Mouse (Mus musculus) intestine, postnatal 0 days (tissue): ENCODE results near the gene Hint1. TPM values are rescaled to one million over a fixed set of nuclear protein-coding genes. Genes with fewer than 3 reads are reported as not detected.

Experiments used
- ATAC-seq: fragments of 200-750 bp; cut with Nextera tagmentation; 2 replicates; pipeline ENCODE4 v1.8.0; 2017; ENCODE audit warnings: mild to moderate bottlenecking, moderate TSS enrichment, moderate library complexity
- H3K27ac ChIP-seq: fragments of 300-500 bp; sonication (generic); 2 replicates; pipeline ENCODE4 v1.5.1; 2014; ENCODE audit warnings: mild to moderate bottlenecking, low read depth, low read length, moderate library complexity
- H3K27me3 ChIP-seq: fragments of 300-500 bp; sonication (generic); replicated peaks from 2 replicates; pipeline ENCODE4 v1.6.1; 2014; ENCODE audit warnings: low read length, mixed read lengths; ENCODE audit not compliant: control insufficient read depth, insufficient read depth
- H3K36me3 ChIP-seq: fragments of 300-500 bp; sonication (generic); 2 replicates; pipeline ENCODE4 v1.6.1; 2014; ENCODE audit warnings: mild to moderate bottlenecking, moderate library complexity; ENCODE audit not compliant: control insufficient read depth, insufficient read depth
- H3K4me1 ChIP-seq: fragments of 300-500 bp; sonication (generic); replicated peaks from 2 replicates; pipeline ENCODE4 v1.6.1; 2014; ENCODE audit warnings: antibody characterized with exemption, low read length, mixed read lengths; ENCODE audit not compliant: control insufficient read depth, insufficient read depth
- H3K4me2 ChIP-seq: fragments of 300-500 bp; sonication (generic); replicated peaks from 2 replicates; pipeline ENCODE4 v1.6.1; 2014; ENCODE audit warnings: low read depth, mild to moderate bottlenecking, moderate library complexity
- H3K4me3 ChIP-seq: fragments of 300-500 bp; sonication (generic); 2 replicates; pipeline ENCODE4 v1.5.1; 2014; ENCODE audit warnings: low read depth, low read length
- H3K9ac ChIP-seq: fragments of 300-500 bp; sonication (generic); 2 replicates; pipeline ENCODE4 v1.6.1; 2014; ENCODE audit warnings: mild to moderate bottlenecking, low read depth, low read length
- H3K9me3 ChIP-seq: fragments of 300-500 bp; sonication (generic); 2 replicates; pipeline ENCODE4 v1.6.1; 2016; ENCODE audit warnings: mixed run types; ENCODE audit not compliant: control insufficient read depth
- CTCF ChIP-seq: sonication (generic); IDR thresholded peaks from 2 replicates; pipeline ENCODE4 v1.5.1; 2016; ENCODE audit warnings: low read depth, mild to moderate bottlenecking, control low read depth, antibody characterized with exemption, moderate library complexity
- WGBS: fragments of 180-500 bp; shearing (Covaris S2); extraction: QIAGEN DNeasy Blood & Tissue Kit; methylation state at CpG from one replicate; pipeline ENCODE4 v1.1.7; 2014; 5-methylcytosine and 5-hydroxymethylcytosine counted together
- polyA plus RNA-seq: library from polyadenylated mRNA; unstranded; fragments of >200 nt; fragmentation: Nextera tagmentation; extraction: Ambion mirVana; gene quantifications from 2 replicates; pipeline ENCODE4 v1.2.1, GENCODE M21; 2015

Gene Hint1
- polyA plus RNA-seq, 1 experiment from 2014 or later, result 1,016 TPM

DNA sequence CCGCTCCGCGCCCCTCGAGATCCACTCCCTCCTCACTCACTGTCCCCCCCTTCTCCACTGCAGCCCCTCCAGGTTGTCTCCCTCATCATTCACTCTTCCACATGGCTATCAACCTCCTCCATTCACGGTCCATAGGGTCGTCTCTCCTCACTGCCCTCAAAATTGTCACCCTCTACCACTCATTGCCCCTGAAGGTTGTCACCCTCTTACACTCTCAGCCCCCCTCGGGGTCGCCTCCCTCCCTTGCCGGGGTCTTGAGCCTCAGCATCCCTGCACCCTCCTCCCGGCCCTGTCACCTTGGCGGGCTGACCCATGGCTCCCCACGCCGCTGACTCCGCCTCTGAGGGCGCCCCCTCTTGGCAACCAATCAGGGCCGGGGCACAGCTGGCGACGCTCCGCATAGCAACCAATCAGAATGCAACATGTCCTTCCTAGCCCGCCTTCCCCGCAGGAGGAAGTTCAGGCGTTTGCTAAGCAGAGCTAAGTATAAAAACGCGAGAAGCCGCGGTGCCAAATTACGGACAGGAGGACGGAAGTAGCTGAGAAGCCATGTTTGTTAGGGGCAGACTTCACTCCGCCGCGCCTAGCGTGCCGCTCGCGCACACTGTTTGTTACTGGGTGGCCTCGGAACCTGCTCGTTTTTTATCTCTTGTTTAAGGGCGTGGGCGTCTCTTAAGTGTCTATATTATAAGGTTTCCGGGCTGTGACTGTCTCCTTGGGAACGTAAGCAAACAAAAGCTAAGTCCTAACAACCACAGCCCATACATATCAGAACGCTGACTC lies 5.7 kb upstream of the Hint1 start, which contains the start of gene Lyrm7:
Lyrm7 (minus strand) TSS at position 661 of the 783 bp plus-strand sequence.
- under 1% methylated on average over 42 of the region's 42 CpGs for WGBS
- Histone ChIP-seq H3K4me2 (peak within 1 kb of the TSS; percentile 93), H3K36me3 (no peaks in the 10 kb centered on the region), H3K27ac (peak within 1 kb of the TSS; percentile 55), H3K4me1 (0 out of 2 replicates have a peak, but pooled peaks cover 5% of the 10 kb centered on the region), H3K9ac (peak within 1 kb of the TSS; percentile 56), H3K9me3 (no peaks in the 10 kb centered on the region), H3K27me3 (no peaks in the 10 kb centered on the region), H3K4me3 (peak within 1 kb of the TSS; percentile 56)
- peak; percentile 52 for TF ChIP-seq CTCF
- ATAC-seq, result peak; percentile 98

DNA sequence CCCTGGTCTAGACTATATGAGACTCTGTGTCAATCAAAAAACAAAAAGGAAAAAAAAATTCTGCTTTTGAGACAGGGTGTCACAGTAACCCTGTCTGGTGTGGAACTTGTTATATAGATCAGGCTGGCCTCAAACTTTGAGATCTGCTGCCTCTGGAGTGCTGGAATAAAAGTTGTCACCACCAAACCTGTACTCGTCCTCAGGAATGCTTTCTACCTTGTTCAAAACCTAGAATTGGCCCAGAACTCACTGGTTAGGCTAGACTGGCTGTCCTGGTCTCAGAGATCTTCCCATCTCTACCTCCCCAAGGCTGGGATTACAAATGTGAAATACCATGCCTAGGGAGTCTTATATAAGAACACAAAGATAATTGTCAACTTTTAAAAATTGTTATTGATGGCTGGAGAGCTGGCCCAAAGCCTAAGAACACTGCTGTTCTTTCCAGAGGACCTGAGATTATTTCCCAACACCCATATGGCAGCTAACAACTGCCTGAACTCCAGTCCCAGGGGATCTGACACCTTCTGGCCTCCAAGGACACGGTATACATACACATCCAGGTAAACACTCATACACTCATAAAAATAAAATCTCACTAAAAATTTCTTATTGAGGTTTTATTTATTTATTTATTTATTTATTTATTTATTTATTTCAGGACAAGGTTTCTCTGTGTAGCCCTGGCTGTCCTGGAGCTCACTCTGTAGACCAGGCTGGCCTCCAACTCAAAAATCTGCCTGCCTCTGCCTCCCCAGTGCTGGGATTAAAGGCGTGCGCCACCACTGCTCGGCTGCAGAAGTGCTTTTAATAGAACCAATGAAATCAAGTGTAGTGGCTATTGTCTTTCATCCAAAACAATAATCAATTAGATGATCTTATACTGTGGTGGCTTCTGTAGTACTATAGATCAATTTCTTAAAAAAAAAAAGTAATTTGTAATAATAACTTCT lies 4.4 kb upstream of the Hint1 start:
- 0 out of 2 replicates have a peak overlapping the region, but pooled peaks have one; percentile 30 for H3K27ac ChIP-seq
- WGBS, result 89% methylated on average over 5 of the region's 5 CpGs

DNA sequence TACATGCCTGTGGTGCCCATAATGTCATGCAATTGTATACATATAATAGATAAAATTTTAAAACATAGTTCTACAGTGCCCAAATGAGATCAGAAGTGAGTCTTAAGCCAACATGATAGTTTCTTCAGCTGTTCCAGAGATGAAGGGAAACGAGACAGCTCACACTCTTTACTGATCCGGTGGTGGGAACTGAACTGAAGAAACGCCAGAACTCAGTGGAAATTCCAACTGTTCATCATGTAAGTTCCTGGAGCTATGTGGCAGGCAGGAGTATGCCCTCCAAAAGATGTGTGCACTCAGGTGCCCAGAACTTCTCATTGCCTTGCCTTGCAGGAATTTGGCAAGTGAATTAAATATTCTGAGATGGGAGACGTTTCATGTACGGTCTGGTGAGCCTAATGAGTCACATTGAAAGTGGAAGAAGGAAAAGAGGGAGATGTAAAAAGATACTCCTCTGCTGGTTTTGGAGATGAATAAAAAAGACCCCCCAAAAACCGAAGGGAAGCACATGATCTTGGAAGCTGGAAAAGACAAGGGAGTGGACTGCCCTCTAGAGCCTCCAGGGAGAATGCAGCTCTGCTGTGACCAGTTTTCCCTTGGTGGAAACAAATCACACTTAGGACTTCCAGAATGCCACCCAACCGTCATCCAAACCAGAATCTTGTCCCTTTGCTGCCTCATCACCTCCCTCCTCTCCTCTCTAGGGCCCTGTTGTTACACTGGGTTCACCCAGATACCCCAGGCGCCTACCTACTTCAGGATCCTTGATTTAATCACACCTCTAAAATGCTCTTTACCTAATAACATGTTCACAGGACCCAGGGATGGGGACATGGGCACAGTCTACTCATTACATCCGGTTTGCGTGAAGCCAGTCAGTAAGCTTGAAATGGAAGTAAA lies 3.3 kb upstream of the Hint1 start:
- Histone ChIP-seq H3K4me3 (no peak overlapping the region), H3K27ac (no peak overlapping the region), H3K27me3 (no peaks in the 10 kb centered on the region), H3K4me1 (0 out of 2 replicates have a peak, but pooled peaks cover 5% of the 10 kb centered on the region), H3K36me3 (no peaks in the 10 kb centered on the region), H3K4me2 (no peak overlapping the region; the same call in 1 of the 2 replicates), H3K9ac (no peak overlapping the region), H3K9me3 (no peaks in the 10 kb centered on the region)
- ATAC-seq, result no peak
- WGBS, result 45% methylated on average over 10 of the region's 10 CpGs
- TF ChIP-seq CTCF, result peak; percentile 85

More for the DNA sequence above, 4.4 kb upstream of the Hint1 start:
- no peak for ATAC-seq
- TF ChIP-seq CTCF, result no peak
- H3K9me3 ChIP-seq, result no peaks in the 10 kb centered on the region
- no peaks in the 10 kb centered on the region for H3K36me3 ChIP-seq
- H3K4me1 ChIP-seq, result 0 out of 2 replicates have a peak, but pooled peaks cover 5% of the 10 kb centered on the region
- H3K27me3 ChIP-seq, result no peaks in the 10 kb centered on the region
- peak overlapping the region; percentile 93; the same call in 1 of the 2 replicates for H3K4me2 ChIP-seq
- no peak overlapping the region for H3K4me3 ChIP-seq
- H3K9ac ChIP-seq, result no peak overlapping the region

DNA sequence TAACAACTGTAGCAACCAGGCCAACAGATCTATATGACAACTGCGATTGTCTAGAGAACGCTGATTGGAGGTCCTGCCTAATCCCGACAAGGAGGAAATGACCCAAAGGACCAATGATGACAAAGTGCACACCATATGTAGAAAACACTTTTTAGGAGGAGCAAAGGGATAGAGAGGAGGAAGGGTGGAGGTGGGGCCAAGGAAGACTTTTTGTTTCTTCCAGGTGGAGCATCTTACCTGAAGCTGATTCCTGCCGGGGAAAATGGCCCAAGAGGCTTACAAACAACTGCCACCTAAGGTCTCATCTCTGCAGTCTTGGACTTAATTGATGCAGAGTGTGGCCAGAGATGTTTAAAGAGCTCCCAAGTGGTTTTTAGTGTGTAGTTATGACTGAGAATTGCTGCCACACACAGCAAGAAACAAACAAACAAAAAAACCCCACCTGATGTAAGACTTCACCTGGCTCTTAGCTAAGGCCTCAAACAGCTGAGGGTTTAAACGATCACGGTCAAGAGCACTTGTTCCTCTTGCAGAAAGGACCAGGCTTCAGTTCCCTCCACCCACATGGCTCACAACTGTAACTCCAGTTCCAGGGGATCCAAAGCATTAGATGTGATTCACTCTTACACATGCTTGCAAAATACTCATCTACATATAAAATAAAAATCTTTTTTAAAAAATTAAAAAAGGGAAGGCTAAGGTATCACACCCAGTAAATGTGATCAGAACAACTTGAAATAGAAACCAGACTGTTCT lies 675 bp upstream of the Hint1 start:
- 69% methylated on average over 6 of the region's 6 CpGs for WGBS
- Histone ChIP-seq H3K9me3 (no peaks in the 10 kb centered on the region), H3K4me3 (peak overlapping the region; percentile 88), H3K36me3 (peaks cover 8% of the 10 kb centered on the region; the same call in 1 of the 2 replicates), H3K27ac (peak overlapping the region; percentile 96; the same call in 1 of the 2 replicates), H3K4me2 (peak overlapping the region; percentile 74), H3K9ac (peak overlapping the region; percentile 94), H3K27me3 (no peaks in the 10 kb centered on the region), H3K4me1 (no peaks in the 10 kb centered on the region)
- ATAC-seq, result no peak
- TF ChIP-seq CTCF, result no peak

DNA sequence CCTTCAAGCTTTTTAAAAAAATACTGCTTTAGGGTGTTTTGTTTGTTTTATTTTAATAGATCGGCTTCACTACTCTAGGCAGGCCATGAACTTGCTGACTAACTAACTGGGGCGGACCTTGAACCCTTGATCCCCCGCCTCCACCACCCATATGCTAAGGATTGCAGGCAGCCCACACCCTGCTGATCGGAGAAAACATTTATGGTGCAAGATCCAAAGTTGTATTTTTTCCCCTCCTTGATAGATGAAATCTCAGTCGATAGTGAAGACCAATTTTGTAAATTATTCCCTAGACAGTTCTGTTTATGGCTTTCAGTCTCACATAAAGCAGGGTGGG lies 834 bp downstream of the Hint1 start:
- Histone ChIP-seq H3K4me3 (peak overlapping the region; percentile 88), H3K27ac (peak overlapping the region; percentile 96), H3K9ac (peak overlapping the region; percentile 94), H3K27me3 (no peaks in the 10 kb centered on the region), H3K36me3 (peaks cover 19% of the 10 kb centered on the region; the same call in 1 of the 2 replicates), H3K4me2 (peak overlapping the region; percentile 74), H3K4me1 (no peaks in the 10 kb centered on the region), H3K9me3 (no peaks in the 10 kb centered on the region)
- peak; percentile 82 for ATAC-seq
- no peak for TF ChIP-seq CTCF
- WGBS, result under 1% methylated on average over 5 of the region's 5 CpGs
